ENCODE assay signal across 14 mouse cellular contexts in genomic region chr2:67591831-67592629, GRCm38 (mm10). TPM values are rescaled to one million over a fixed set of nuclear protein-coding genes. Genes with fewer than 3 reads are reported as not detected.
DNase-seq lines count a peak whose midpoint lies in the region; ATAC-seq and TF ChIP-seq lines count a peak whose summit lies in the region.
"Had no signal": no experiment of that assay in that cellular context is flagged by ENCODE, and none has a peak within 500 bp of the region (broad histone marks: within the 10 kb centered on the region; RNA-seq: fewer than 3 reads in every experiment).

No protein-coding gene starts in this region.

- no peak overlapping the region for H3K4me2 ChIP-seq in kidney, embryonic 14.5 days (replicated peaks; ENCODE audit: low read depth, low read length)
- H3K4me2 ChIP-seq in heart, embryonic 13.5 days = 0 out of 2 replicates have a peak overlapping the region, but pooled peaks have one; percentile 25
- H3K4me2 ChIP-seq: embryonic facial prominence, embryonic 15.5 days; midbrain, embryonic 11.5 days; neural tube, embryonic 13.5 days had no signal

- no peaks in the 10 kb centered on the region for H3K36me3 ChIP-seq in kidney, adult 2 months (ENCODE audit: control insufficient read depth, insufficient read depth, low read length)
- H3K36me3 ChIP-seq in kidney, embryonic 14.5 days (ENCODE audit: control insufficient read depth, insufficient read depth, low read length) = no peaks in the 10 kb centered on the region
- no peaks in the 10 kb centered on the region for H3K36me3 ChIP-seq in heart, embryonic 13.5 days
- H3K36me3 ChIP-seq: embryonic facial prominence, embryonic 15.5 days; G1E; neural tube, embryonic 13.5 days had no signal

- no peak overlapping the region for H3K4me3 ChIP-seq in kidney, adult 2 months (ENCODE audit: insufficient read depth, low read depth, low read length)
- H3K4me3 ChIP-seq in kidney, embryonic 14.5 days (ENCODE audit: low read length) = no peak overlapping the region
- H3K4me3 ChIP-seq in heart, embryonic 13.5 days = no peak overlapping the region
- H3K4me3 ChIP-seq: embryonic facial prominence, embryonic 15.5 days; neural tube, embryonic 13.5 days had no signal

- WGBS in kidney, adult 2 months = 50% methylated on average over 7 of the region's 7 CpGs
- 64% methylated on average over 7 of the region's 7 CpGs for WGBS in kidney, embryonic 14.5 days
- 58% methylated on average over 7 of the region's 7 CpGs for WGBS in heart, embryonic 13.5 days

- H3K9me3 ChIP-seq in kidney, embryonic 14.5 days (ENCODE audit: control insufficient read depth, low read length) = no peaks in the 10 kb centered on the region
- no peaks in the 10 kb centered on the region for H3K9me3 ChIP-seq in heart, embryonic 13.5 days
- H3K9me3 ChIP-seq: embryonic facial prominence, embryonic 15.5 days; neural tube, embryonic 13.5 days had no signal

- TF ChIP-seq POLR2A in kidney, adult 2 months (IDR thresholded peaks at IDR 0.05; ENCODE audit: low read depth, low read length) = no peak

- TF ChIP-seq CTCF in kidney, adult 2 months (conservative IDR thresholded peaks at IDR 0.05; ENCODE audit: insufficient read depth, insufficient read length, low read depth, low read length) = no peak

- ATAC-seq in kidney, embryonic 14.5 days (ENCODE audit: low FRiP score, low TSS enrichment) = no peak
- no peak for ATAC-seq in heart, embryonic 13.5 days (ENCODE audit: extremely low read depth, insufficient number of reproducible peaks, low FRiP score, low TSS enrichment)
- ATAC-seq: inflammation-experienced regulatory T-cells, adult 6 months had no signal

- H3K27me3 ChIP-seq in kidney, adult 2 months (replicated peaks; ENCODE audit: control insufficient read depth, insufficient read depth, low read length) = no peaks in the 10 kb centered on the region
- no peaks in the 10 kb centered on the region for H3K27me3 ChIP-seq in kidney, embryonic 14.5 days (ENCODE audit: control insufficient read depth, insufficient read depth, low read length)
- H3K27me3 ChIP-seq in heart, embryonic 13.5 days (replicated peaks) = no peaks in the 10 kb centered on the region
- H3K27me3 ChIP-seq: embryonic facial prominence, embryonic 15.5 days; neural tube, embryonic 13.5 days had no signal

- peak; percentile 14 for DNase-seq in adrenal gland, adult 2 months
- no peak for DNase-seq in adrenal gland, adult 18-20 months (ENCODE audit: low spot score in 2 of 2)
- DNase-seq in kidney, adult 2 months = peak; percentile 33
- DNase-seq in kidney, postnatal 4 days = peak; percentile 13
- DNase-seq in thymus, postnatal 10 days (ENCODE audit: low spot score in 2 of 2) = no peak
- no peak for DNase-seq in ovary, postnatal 10 days (ENCODE audit: low spot score)

- no peaks in the 10 kb centered on the region for H3K4me1 ChIP-seq in kidney, adult 2 months (ENCODE audit: control insufficient read depth, insufficient read depth, low read length)
- H3K4me1 ChIP-seq in kidney, embryonic 14.5 days (ENCODE audit: control insufficient read depth, insufficient read depth, low read length) = no peaks in the 10 kb centered on the region
- H3K4me1 ChIP-seq in heart, embryonic 13.5 days = peaks cover 6% of the 10 kb centered on the region
- H3K4me1 ChIP-seq: embryonic facial prominence, embryonic 15.5 days; neural tube, embryonic 13.5 days had no signal

- H3K27ac ChIP-seq in kidney, adult 2 months (ENCODE audit: insufficient read depth, low read depth, low read length) = no peak overlapping the region
- H3K27ac ChIP-seq in kidney, embryonic 14.5 days (ENCODE audit: low read depth, low read length) = no peak overlapping the region
- peak overlapping the region; percentile 84 for H3K27ac ChIP-seq in heart, embryonic 13.5 days (replicated peaks)
- H3K27ac ChIP-seq: embryonic facial prominence, embryonic 15.5 days; liver, embryonic 14.5 days; neural tube, embryonic 13.5 days had no signal

- H3K9ac ChIP-seq in kidney, embryonic 14.5 days (ENCODE audit: low read depth, low read length) = no peak overlapping the region
- H3K9ac ChIP-seq in heart, embryonic 13.5 days = no peak overlapping the region
- H3K9ac ChIP-seq: embryonic facial prominence, embryonic 15.5 days; liver, embryonic 14.5 days; neural tube, embryonic 13.5 days had no signal

RNA-seq across cellular contexts. Expression of gene B3galt1, which starts 26.4 kb away (rescaled TPM):
- 1 to 10 TPM; 4.0 to 4.1 TPM for total RNA-seq in adrenal gland, adult 2 months (2021)
- polyA plus RNA-seq in adrenal gland, adult 2 months (2012; rRNA removed) = 0.18 and 0.19 TPM in 2 replicates
- total RNA-seq in adrenal gland, adult 18-20 months (2021) = 1 to 10 TPM; 3.0 to 3.5 TPM
- 0.23 and 0.33 TPM in 2 replicates for polyA plus RNA-seq in kidney, adult 2 months (2012; rRNA removed)
- polyA plus RNA-seq in kidney, embryonic 14.5 days (2014; fragmentation: Nextera tagmentation; extraction: Ambion mirVana) = 4.4 and 7.4 TPM in 2 replicates
- 6.0 and 6.8 TPM in 2 replicates for polyA plus RNA-seq in heart, embryonic 13.5 days (2015; fragmentation: Nextera tagmentation; extraction: Ambion mirVana)
- polyA plus RNA-seq: G1E had no signal

Comparison
In these comparisons a context has a peak if more than half of its experiments do, and no peak if none do; other contexts are left out.
1. DNase-seq: peak in adrenal gland, adult 2 months (single experiment), kidney, adult 2 months (single experiment) and kidney, postnatal 4 days (2 of 2); none in adrenal gland, adult 18-20 months (0 of 2), thymus, postnatal 10 days (0 of 2) and ovary, postnatal 10 days (single experiment).